ENCODE assay signal across 24 mouse cellular contexts in the genomic region with DNA sequence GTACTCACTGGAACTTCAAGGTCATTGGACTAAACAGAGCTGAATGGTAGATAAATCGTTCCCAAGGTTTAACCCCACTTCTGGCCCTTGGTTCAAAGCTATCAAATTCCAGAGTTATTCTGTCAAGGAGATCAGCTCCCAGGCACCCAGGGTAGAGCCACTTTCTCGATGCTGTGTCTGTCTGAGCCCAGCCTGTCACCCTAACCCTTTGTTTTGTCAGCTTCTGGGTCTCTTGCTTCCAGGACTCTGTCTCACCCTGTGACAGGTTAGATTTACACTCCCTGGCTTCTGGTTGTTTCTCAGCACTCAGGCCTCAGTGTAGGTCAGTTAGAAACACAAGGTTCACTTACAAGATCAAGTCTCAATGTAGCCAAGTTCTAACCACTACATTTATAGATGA. TPM values are rescaled to one million over a fixed set of nuclear protein-coding genes. Genes with fewer than 3 reads are reported as not detected.
A peak's percentile ranks its signal among the peaks of the same experiment; 100 is the strongest.
DNase-seq lines count a peak whose midpoint lies in the region; ATAC-seq and TF ChIP-seq lines count a peak whose summit lies in the region.
"Had no signal": no experiment of that assay in that cellular context is flagged by ENCODE, and none has a peak within 500 bp of the region (broad histone marks: within the 10 kb centered on the region; RNA-seq: fewer than 3 reads in every experiment).

No protein-coding gene starts in this region.

- WGBS in kidney, embryonic 15.5 days: 23% methylated on average over 2 of the region's 2 CpGs
- 15% methylated on average over 2 of the region's 2 CpGs for WGBS in kidney, postnatal 0 days

- ATAC-seq in kidney, embryonic 15.5 days (replicated peaks; ENCODE audit: low FRiP score): peak; percentile 77
- ATAC-seq in kidney, postnatal 0 days (replicated peaks; ENCODE audit: low FRiP score, low read depth): 0 out of 2 replicates have a peak, but pooled peaks have one; percentile 36
- ATAC-seq in neutrophil, adult 5-6 weeks (ENCODE audit: extremely low read depth, insufficient number of reproducible peaks, low FRiP score, poor library complexity, severe bottlenecking): 0 out of 2 replicates have a peak, but pooled peaks have one; percentile 6
- ATAC-seq: activated CD4-positive, CD25-positive, alpha-beta regulatory T cell, adult 4 months; forebrain, embryonic 14.5 days; forebrain, embryonic 16.5 days had no signal

- H3K4me1 ChIP-seq in kidney, embryonic 15.5 days: 0 out of 2 replicates have a peak, but pooled peaks cover 6% of the 10 kb centered on the region
- H3K4me1 ChIP-seq in kidney, postnatal 0 days (replicated peaks; ENCODE audit: insufficient read depth, low read length): no peaks in the 10 kb centered on the region
- H3K4me1 ChIP-seq: embryonic facial prominence, embryonic 13.5 days; embryonic facial prominence, embryonic 15.5 days; forebrain, embryonic 10.5 days; forebrain, embryonic 12.5 days had no signal

- no peak overlapping the region for H3K27ac ChIP-seq in kidney, embryonic 15.5 days
- no peak overlapping the region for H3K27ac ChIP-seq in kidney, postnatal 0 days
- H3K27ac ChIP-seq: embryonic facial prominence, embryonic 13.5 days; embryonic facial prominence, embryonic 15.5 days; forebrain, embryonic 10.5 days; forebrain, embryonic 12.5 days had no signal

- H3K4me3 ChIP-seq in kidney, embryonic 15.5 days (replicated peaks): no peak overlapping the region
- H3K4me3 ChIP-seq in kidney, postnatal 0 days (replicated peaks; ENCODE audit: low read depth, low read length): no peak overlapping the region
- H3K4me3 ChIP-seq: embryonic facial prominence, embryonic 13.5 days; embryonic facial prominence, embryonic 15.5 days; erythroblast, embryonic 14.5 days; forebrain, embryonic 10.5 days; forebrain, embryonic 12.5 days had no signal

- no peak overlapping the region for H3K4me2 ChIP-seq in kidney, embryonic 15.5 days
- no peak overlapping the region for H3K4me2 ChIP-seq in kidney, postnatal 0 days (ENCODE audit: low read length)
- H3K4me2 ChIP-seq: embryonic facial prominence, embryonic 13.5 days; embryonic facial prominence, embryonic 15.5 days; forebrain, embryonic 12.5 days had no signal

- no peak for DNase-seq in kidney, postnatal 10 days
- DNase-seq in kidney, postnatal 0 days (ENCODE audit: low spot score): peak; percentile 29
- DNase-seq in kidney, adult 8-10 months: no peak
- peak; percentile 5 for DNase-seq in ZHBTc4 (ENCODE audit: low read depth, low spot score)
- DNase-seq in heart, postnatal 4 days: no peak
- DNase-seq: adrenal gland, adult 8-10 months; adrenal gland, postnatal 14 days; cerebellum, adult 11 months; cerebellum, adult 18-20 months; cerebellum, adult 8-10 months; cerebellum, adult 9-11 months; cerebellum, postnatal 14 days; cerebellum, postnatal 36 days; embryo, embryonic 11 days had no signal

- TF ChIP-seq CTCF in kidney, postnatal 0 days (IDR thresholded peaks at IDR 0.05; ENCODE audit: low read depth): no peak

- H3K9ac ChIP-seq in kidney, embryonic 15.5 days: no peak overlapping the region
- no peak overlapping the region for H3K9ac ChIP-seq in kidney, postnatal 0 days (ENCODE audit: low read depth, low read length)
- H3K9ac ChIP-seq: embryonic facial prominence, embryonic 13.5 days; embryonic facial prominence, embryonic 15.5 days; forebrain, embryonic 12.5 days had no signal

- H3K9me3 ChIP-seq in kidney, embryonic 15.5 days (replicated peaks): no peaks in the 10 kb centered on the region
- H3K9me3 ChIP-seq in kidney, postnatal 0 days (replicated peaks; ENCODE audit: low read length): no peaks in the 10 kb centered on the region
- H3K9me3 ChIP-seq: embryonic facial prominence, embryonic 13.5 days; embryonic facial prominence, embryonic 15.5 days; forebrain, embryonic 10.5 days; forebrain, embryonic 12.5 days had no signal

- H3K36me3 ChIP-seq in kidney, embryonic 15.5 days: no peaks in the 10 kb centered on the region
- no peaks in the 10 kb centered on the region for H3K36me3 ChIP-seq in kidney, postnatal 0 days (ENCODE audit: insufficient read depth, low read length)
- H3K36me3 ChIP-seq: embryonic facial prominence, embryonic 13.5 days; embryonic facial prominence, embryonic 15.5 days; forebrain, embryonic 10.5 days; forebrain, embryonic 12.5 days had no signal

- no peaks in the 10 kb centered on the region for H3K27me3 ChIP-seq in kidney, embryonic 15.5 days
- no peaks in the 10 kb centered on the region for H3K27me3 ChIP-seq in kidney, postnatal 0 days (ENCODE audit: insufficient read depth, low read length)
- H3K27me3 ChIP-seq: embryonic facial prominence, embryonic 13.5 days; embryonic facial prominence, embryonic 15.5 days; forebrain, embryonic 12.5 days had no signal

RNA-seq across cellular contexts. Expression of a gene that starts 22.7 kb away (rescaled TPM):
- polyA plus RNA-seq in kidney, embryonic 15.5 days (2015; fragmentation: Nextera tagmentation; extraction: Ambion mirVana): 12.6 and 13.4 TPM in 2 replicates
- 18.8 and 19.9 TPM in 2 replicates for polyA plus RNA-seq in kidney, postnatal 0 days (2015; fragmentation: Nextera tagmentation; extraction: Ambion mirVana)
- total RNA-seq in neutrophil, adult 5-6 weeks (2017): 3.1 and 8.7 TPM in 2 replicates
- total RNA-seq in heart, postnatal 4 days (2021): 10 to 100 TPM; 22.1 to 25.6 TPM
- polyA plus RNA-seq: erythroblast, embryonic 14.5 days had no signal

Comparison
In these comparisons a context has a peak if more than half of its experiments do, and no peak if none do; other contexts are left out.
1. DNase-seq: peak in kidney, postnatal 0 days (single experiment) and ZHBTc4 (single experiment); none in kidney, postnatal 10 days (single experiment), kidney, adult 8-10 months (0 of 2) and heart, postnatal 4 days (single experiment).
2. ATAC-seq: peak in every context shown above with its lines; median percentile 77 in kidney, embryonic 15.5 days; 36 in kidney, postnatal 0 days; 6 in neutrophil, adult 5-6 weeks.